Mouse (Mus musculus) olfactory bulb, adult 2 months (tissue): ENCODE results near the gene Tmem109. TPM values are rescaled to one million over a fixed set of nuclear protein-coding genes. Genes with fewer than 3 reads are reported as not detected.

ENCODE experiments used
- H3K27ac ChIP-seq: fragments of 200-500 bp; 2 replicates; pipeline ENCODE4 v1.5.1; 2012; ENCODE audit warnings: low read depth, low read length; ENCODE audit not compliant: insufficient read depth
- H3K4me1 ChIP-seq: fragments of 200-500 bp; 2 replicates; pipeline ENCODE4 v1.6.1; 2012; ENCODE audit warnings: low read length; ENCODE audit not compliant: control insufficient read depth, insufficient read depth
- H3K4me3 ChIP-seq: fragments of 200-500 bp; 2 replicates; pipeline ENCODE4 v1.5.1; 2012; ENCODE audit warnings: mild to moderate bottlenecking, low read depth, low read length, moderate library complexity; ENCODE audit not compliant: insufficient read depth
- CTCF ChIP-seq: fragments of 200-500 bp; IDR thresholded peaks from 2 replicates; pipeline ENCODE4 v1.5.1; 2012; ENCODE audit warnings: low read depth, mild to moderate bottlenecking, low read length, moderate library complexity; ENCODE audit not compliant: insufficient read depth
- POLR2A ChIP-seq: fragments of 200-500 bp; IDR thresholded peaks from 2 replicates; pipeline ENCODE4 v1.6.1; 2012; ENCODE audit warnings: mild to moderate bottlenecking, low read depth, low read length, moderate library complexity; ENCODE audit not compliant: insufficient read depth
- WGBS: fragments of 180-500 bp; shearing (Covaris S2); methylation state at CpG from one replicate; pipeline ENCODE4 v1.1.7; 2018; 5-methylcytosine and 5-hydroxymethylcytosine counted together
- polyA plus RNA-seq: library from polyadenylated mRNA; stranded (reverse); fragments of >200 nt; gene quantifications from 2 replicates; pipeline ENCODE4 v1.2.4, GENCODE M21; 2012; ENCODE audit warnings: low replicate concordance; ENCODE audit not compliant: missing spikeins, insufficient read depth, insufficient read length

The Tmem109 gene
- polyA plus RNA-seq, 1 experiment: not detected

- 0 out of 2 replicates have a peak, but pooled peaks cover 4% of the 10 kb centered on the region for H3K4me1 ChIP-seq
- H3K4me3 ChIP-seq: no peak overlapping the region
- WGBS: 80% methylated on average over 8 of the region's 8 CpGs
- TF ChIP-seq POLR2A (no peak), CTCF (no peak)
- H3K27ac ChIP-seq: no peak overlapping the region
Observed at GRCm38 (mm10) chr19:10897491-10897890, 15.7 kb upstream of the Tmem109 start.

GRCm38 (mm10) chr19:10896849-10897248, 15.0 kb upstream of the Tmem109 start:
- Histone ChIP-seq H3K4me3 (no peak overlapping the region), H3K27ac (no peak overlapping the region), H3K4me1 (0 out of 2 replicates have a peak, but pooled peaks cover 4% of the 10 kb centered on the region)
- WGBS: 66% methylated on average over 7 of the region's 7 CpGs
- TF ChIP-seq POLR2A (no peak), CTCF (no peak)

DNA sequence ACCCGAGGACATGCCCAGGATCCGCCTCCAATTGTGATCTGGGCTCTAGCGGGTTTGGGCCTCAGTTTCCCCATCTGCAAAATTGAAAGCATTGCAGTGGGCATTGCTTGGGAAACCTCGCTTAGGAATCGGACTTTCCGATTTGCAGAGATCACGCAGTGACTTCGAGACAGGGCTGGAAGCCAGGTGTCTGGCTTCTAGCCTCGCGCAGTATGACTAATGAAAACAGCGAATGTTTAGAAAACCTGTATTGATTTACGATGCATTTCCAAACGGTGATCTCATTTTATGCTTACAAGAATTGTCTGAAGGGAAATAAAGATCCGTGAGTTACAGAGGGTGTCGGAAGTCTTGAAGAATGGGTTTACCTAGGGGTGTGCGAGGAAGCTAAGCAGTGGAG, 13.9 kb upstream of the Tmem109 start:
- no peak for TF ChIP-seq POLR2A
- no peak for TF ChIP-seq CTCF
- no peak overlapping the region for H3K27ac ChIP-seq
- WGBS: under 1% methylated on average over 16 of the region's 16 CpGs

DNA sequence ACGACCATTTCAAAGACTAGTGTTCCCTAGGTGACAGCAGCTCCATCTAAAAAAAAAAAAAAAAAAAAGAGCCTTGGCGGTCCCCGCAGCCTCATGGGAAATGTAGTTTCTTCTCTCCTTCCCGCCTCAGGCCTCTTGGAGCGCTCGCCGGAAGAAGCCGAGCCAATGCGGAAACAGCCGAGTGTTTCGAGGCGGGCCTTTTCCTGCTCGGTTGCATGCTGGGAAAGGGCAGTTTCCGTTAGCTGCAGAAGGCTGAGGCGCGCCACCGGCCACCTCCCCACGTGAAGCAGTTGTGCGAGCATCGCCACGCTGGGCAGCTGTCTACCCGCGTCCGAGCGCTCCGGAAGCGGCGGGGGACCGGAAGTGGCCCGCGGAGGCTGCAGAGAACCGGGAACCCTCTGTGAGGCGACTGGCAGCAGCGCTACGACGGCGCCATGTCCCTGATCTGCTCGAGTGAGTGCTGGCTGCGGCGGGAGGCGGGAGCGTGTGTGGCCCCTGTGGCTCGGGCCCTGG, 13.3 kb upstream of the Tmem109 start, which contains the start of gene Prpf19:
Prpf19 (plus strand) TSS at position 216 of the 513 bp plus-strand sequence.
- H3K4me1 ChIP-seq: 0 out of 2 replicates have a peak, but pooled peaks cover 4% of the 10 kb centered on the region
- peak within 1 kb of the TSS; percentile 92 for H3K4me3 ChIP-seq

More for the DNA sequence above, 13.9 kb upstream of the Tmem109 start:
- peak overlapping the region; percentile 92 for H3K4me3 ChIP-seq
- H3K4me1 ChIP-seq: 0 out of 2 replicates have a peak, but pooled peaks cover 4% of the 10 kb centered on the region

GRCm38 (mm10) chr19:10892201-10892600, 10.4 kb upstream of the Tmem109 start:
- Histone ChIP-seq H3K4me3 (no peak overlapping the region), H3K4me1 (0 out of 2 replicates have a peak, but pooled peaks cover under 1% of the 10 kb centered on the region), H3K27ac (no peak overlapping the region)
- 89% methylated on average over 3 of the region's 3 CpGs for WGBS
- TF ChIP-seq POLR2A (no peak), CTCF (no peak)

More for the DNA sequence above, 13.3 kb upstream of the Tmem109 start, which contains the start of gene Prpf19:
- H3K27ac ChIP-seq: peak within 1 kb of the TSS; percentile 56; the same call in 1 of the 2 replicates
- peak; percentile 66; the same call in 1 of the 2 replicates for TF ChIP-seq POLR2A
- TF ChIP-seq CTCF: no peak
- under 1% methylated on average over 43 of the region's 43 CpGs for WGBS

DNA sequence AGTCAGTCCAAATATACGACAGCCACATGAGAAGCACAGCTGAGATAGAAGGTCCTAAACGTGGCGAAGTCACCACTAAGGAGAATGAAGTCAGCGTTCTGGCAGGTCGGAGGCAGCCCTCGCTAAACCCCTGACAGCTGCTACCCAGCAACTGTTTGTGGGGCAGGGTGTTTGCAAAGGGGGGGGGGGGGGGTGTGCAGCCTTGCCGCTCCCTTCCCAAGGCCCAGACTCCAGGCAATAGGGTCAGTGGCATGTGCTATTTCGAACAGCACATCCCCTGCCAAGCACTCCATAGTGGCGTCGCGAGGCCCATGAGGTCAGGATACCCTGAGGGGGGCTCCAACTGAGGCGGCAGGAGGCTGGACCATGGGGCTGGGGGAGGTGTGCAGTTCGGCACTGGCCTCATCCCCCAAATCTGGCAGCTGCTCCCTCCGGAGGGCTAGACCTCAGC, 801 bp downstream of the Tmem109 start:
- 0% methylated on average over 14 of the region's 14 CpGs for WGBS
- no peak for TF ChIP-seq CTCF
- no peak for TF ChIP-seq POLR2A
- peak overlapping the region; percentile 85 for H3K4me3 ChIP-seq
- H3K4me1 ChIP-seq: peaks cover 8% of the 10 kb centered on the region
- peak overlapping the region; percentile 95 for H3K27ac ChIP-seq

- Histone ChIP-seq H3K4me1 (peaks cover 8% of the 10 kb centered on the region), H3K4me3 (peak overlapping the region; percentile 85; the same call in 1 of the 2 replicates), H3K27ac (no peak overlapping the region)
- WGBS: 24% methylated on average over 7 of the region's 7 CpGs
- TF ChIP-seq POLR2A (no peak), CTCF (no peak)
Observed at GRCm38 (mm10) chr19:10880085-10880974, 1.5 kb downstream of the Tmem109 start.

DNA sequence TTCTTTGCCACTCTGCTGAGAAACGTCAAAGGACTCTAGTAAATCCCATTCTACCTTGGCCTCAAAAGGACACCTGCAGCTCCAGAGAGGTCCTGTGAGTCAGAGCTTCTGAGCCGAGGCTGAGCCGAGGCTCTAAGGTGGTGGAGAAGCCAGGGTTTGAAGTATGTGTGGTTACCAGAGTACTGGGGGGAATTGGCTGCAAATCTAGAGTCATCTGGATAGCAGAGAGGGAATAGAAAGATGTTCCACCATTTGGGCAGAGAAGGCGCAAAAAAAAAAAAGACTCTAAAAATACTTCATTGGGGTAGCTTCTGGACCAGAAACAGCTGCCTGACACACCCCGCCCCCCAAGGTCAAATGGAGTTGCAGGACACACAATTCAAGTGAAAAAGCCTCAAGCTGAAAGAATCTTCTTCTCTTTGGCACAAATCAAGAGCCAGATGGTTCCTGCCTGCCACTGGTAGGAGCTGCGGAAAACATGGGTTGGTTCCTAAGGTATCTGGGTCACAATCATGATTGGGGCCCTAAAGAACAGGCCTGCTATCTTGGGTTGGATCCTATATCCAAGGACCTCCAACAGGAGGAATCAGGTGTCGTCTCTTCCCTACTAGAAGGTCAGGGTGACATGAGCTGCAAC, 3.5 kb downstream of the Tmem109 start:
- WGBS: 86% methylated on average over 7 of the region's 7 CpGs
- H3K4me3 ChIP-seq: no peak overlapping the region
- no peak for TF ChIP-seq CTCF
- TF ChIP-seq POLR2A: no peak
- no peak overlapping the region for H3K27ac ChIP-seq
- H3K4me1 ChIP-seq: peaks cover 8% of the 10 kb centered on the region
